Mouse (Mus musculus) small intestine, adult 2 months (tissue): ENCODE measurements around the gene Grhl3.

Experiments used
- CTCF ChIP-seq: fragments of 200-500 bp; IDR thresholded peaks from 2 replicates; pipeline ENCODE4 v1.5.1; 2012; ENCODE audit warnings: low read depth, mild to moderate bottlenecking, control low read depth, inconsistent platforms, low read length, moderate library complexity, mixed read lengths; ENCODE audit not compliant: insufficient replicate concordance, insufficient read length; ENCODE audit errors: extremely low read depth
- POLR2A ChIP-seq: fragments of 200-500 bp; IDR thresholded peaks from 2 replicates; pipeline ENCODE4 v1.6.1; 2012; ENCODE audit warnings: low read depth, mild to moderate bottlenecking, control low read depth, inconsistent platforms, low read length, moderate library complexity

DNA sequence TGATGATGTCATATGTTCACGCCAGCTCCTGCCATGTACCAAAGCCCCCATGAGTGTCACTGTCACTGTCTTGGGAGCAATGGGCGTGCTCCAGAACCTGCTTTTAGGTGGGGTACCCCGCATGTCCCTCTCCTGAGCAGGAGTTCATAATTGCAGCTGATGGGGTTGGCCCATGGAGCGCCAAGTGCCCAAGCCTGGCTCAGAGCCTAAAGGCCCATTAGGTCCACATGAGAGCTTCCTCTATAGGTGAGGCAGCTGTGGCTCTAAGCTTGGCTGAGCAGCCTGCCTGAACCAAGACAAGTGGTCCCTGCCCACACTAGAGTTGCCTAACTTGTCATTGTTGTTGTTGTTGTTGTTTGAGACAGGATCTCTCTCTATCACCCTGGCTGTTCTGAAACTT, 26.6 kb downstream of the Grhl3 start:
- TF ChIP-seq CTCF (no peak), POLR2A (no peak; the same call in 1 of the 2 replicates)
